Mouse (Mus musculus) embryonic facial prominence, embryonic 11.5 days (tissue): ENCODE measurements around the gene Cacfd1. TPM values are rescaled to one million over a fixed set of nuclear protein-coding genes. Genes with fewer than 3 reads are reported as not detected.

Source experiments
- ATAC-seq: fragments of 200-750 bp; cut with Nextera tagmentation; replicated peaks from 2 replicates; pipeline ENCODE4 v1.8.0; 2017; ENCODE audit warnings: low read depth; ENCODE audit not compliant: insufficient number of reproducible peaks, low FRiP score, low TSS enrichment
- DNase-seq: peaks from one replicate; pipeline ENCODE4 v3.0.0-alpha.2; 2015; ENCODE audit warnings: low spot score
- H3K27ac ChIP-seq: fragments of 300-500 bp; sonication (generic); replicated peaks from 2 replicates; pipeline ENCODE4 v1.5.1; 2014; ENCODE audit warnings: mild to moderate bottlenecking, low read depth, low read length, control low read depth
- H3K27me3 ChIP-seq: fragments of 300-500 bp; sonication (generic); 2 replicates; pipeline ENCODE4 v1.6.1; 2014; ENCODE audit warnings: mild to moderate bottlenecking, low read length, moderate library complexity, mixed read lengths; ENCODE audit not compliant: control insufficient read depth, insufficient read depth
- H3K36me3 ChIP-seq: fragments of 300-500 bp; sonication (generic); replicated peaks from 2 replicates; pipeline ENCODE4 v1.6.1; 2014; ENCODE audit warnings: low read depth, mild to moderate bottlenecking, low read length, moderate library complexity, mixed read lengths; ENCODE audit not compliant: control insufficient read depth, insufficient read depth
- H3K4me1 ChIP-seq: fragments of 300-500 bp; sonication (generic); 2 replicates; pipeline ENCODE4 v1.6.1; 2014; ENCODE audit warnings: low read length, mixed read lengths; ENCODE audit not compliant: control insufficient read depth, insufficient read depth
- H3K4me2 ChIP-seq: fragments of 300-500 bp; sonication (generic); 2 replicates; pipeline ENCODE4 v1.6.1; 2014; ENCODE audit warnings: low read depth, mild to moderate bottlenecking, control low read depth, low read length, moderate library complexity
- H3K4me3 ChIP-seq: fragments of 300-500 bp; sonication (generic); 2 replicates; pipeline ENCODE4 v1.5.1; 2014; ENCODE audit warnings: low read depth, low read length, control low read depth
- H3K9ac ChIP-seq: fragments of 300-500 bp; sonication (generic); replicated peaks from 2 replicates; pipeline ENCODE4 v1.6.1; 2014; ENCODE audit warnings: mild to moderate bottlenecking, control low read depth, low read length
- H3K9me3 ChIP-seq: fragments of 300-500 bp; sonication (generic); replicated peaks from 2 replicates; pipeline ENCODE4 v1.6.1; 2016; ENCODE audit warnings: mild to moderate bottlenecking, low read length, inconsistent platforms, mixed read lengths; ENCODE audit not compliant: control insufficient read depth
- whole genome bisulfite sequencing: fragments of 180-500 bp; shearing (Covaris S2); extraction: QIAGEN DNeasy Blood & Tissue Kit; methylation state at CpG from one replicate; pipeline ENCODE4 v1.1.7; 2014; 5-methylcytosine and 5-hydroxymethylcytosine counted together
- polyA plus RNA-seq: library from polyadenylated mRNA; unstranded; fragments of >200 nt; fragmentation: Nextera tagmentation; extraction: Ambion mirVana; gene quantifications from 2 replicates; pipeline ENCODE4 v1.2.1, GENCODE M21; 2014

The Cacfd1 gene
- polyA plus RNA-seq, result 66.2 and 68.9 TPM in 2 replicates

- Histone ChIP-seq H3K4me3 (peak within 1 kb of the TSS; percentile 81), H3K4me1 (no peaks in the 10 kb centered on the region), H3K27ac (peak within 1 kb of the TSS; percentile 62; the same call in 1 of the 2 replicates), H3K9ac (peak within 1 kb of the TSS; percentile 94), H3K4me2 (peak within 1 kb of the TSS; percentile 77), H3K27me3 (no peaks in the 10 kb centered on the region), H3K36me3 (no peaks in the 10 kb centered on the region; the same call in 1 of the 2 replicates), H3K9me3 (no peaks in the 10 kb centered on the region)
- DNase-seq (peak; percentile 93), ATAC-seq (peak; percentile 93)
- under 1% methylated on average over 43 of the region's 43 CpGs for WGBS
These were observed at the start of gene Cacfd1 for GRCm38 (mm10) chr2:27009714-27010244. Gene Cacfd1, plus strand, starts transcription at chr2:27009926.

GRCm38 (mm10) chr2:26960756-26961155 is 49.0 kb upstream of the Cacfd1 start:
- H3K27ac ChIP-seq, result no peak overlapping the region
- no peak overlapping the region for H3K4me3 ChIP-seq
- WGBS, result 81% methylated on average over 4 of the region's 4 CpGs
- ATAC-seq, result no peak
- H3K27me3 ChIP-seq, result no peaks in the 10 kb centered on the region
- peaks cover 5% of the 10 kb centered on the region for H3K36me3 ChIP-seq
- no peaks in the 10 kb centered on the region for H3K9me3 ChIP-seq
- H3K9ac ChIP-seq, result no peak overlapping the region
- H3K4me2 ChIP-seq, result no peak overlapping the region
- DNase-seq, result no peak
- no peaks in the 10 kb centered on the region; the same call in 1 of the 2 replicates for H3K4me1 ChIP-seq

- ATAC-seq (peak; percentile 94), DNase-seq (peak; percentile 96)
- Histone ChIP-seq H3K4me1 (no peaks in the 10 kb centered on the region; the same call in 1 of the 2 replicates), H3K9ac (peak within 1 kb of the TSS; percentile 88), H3K36me3 (no peaks in the 10 kb centered on the region; the same call in 1 of the 2 replicates), H3K27ac (peak within 1 kb of the TSS; percentile 98), H3K4me3 (peak within 1 kb of the TSS; percentile 80), H3K9me3 (no peaks in the 10 kb centered on the region), H3K27me3 (no peaks in the 10 kb centered on the region), H3K4me2 (peak within 1 kb of the TSS; percentile 53)
- under 1% methylated on average over 50 of the region's 50 CpGs for WGBS
These were observed 45.6 kb upstream of the Cacfd1 start, which contains the start of gene Rexo4 for GRCm38 (mm10) chr2:26963923-26964723. Gene Rexo4, minus strand, starts transcription at chr2:26964386.

GRCm38 (mm10) chr2:26964724-26965370 is 44.9 kb upstream of the Cacfd1 start:
- Histone ChIP-seq H3K36me3 (no peaks in the 10 kb centered on the region; the same call in 1 of the 2 replicates), H3K4me2 (peak overlapping the region; percentile 53), H3K27me3 (no peaks in the 10 kb centered on the region), H3K9me3 (no peaks in the 10 kb centered on the region), H3K4me1 (no peaks in the 10 kb centered on the region; the same call in 1 of the 2 replicates), H3K4me3 (peak overlapping the region; percentile 80), H3K9ac (peak overlapping the region; percentile 88), H3K27ac (peak overlapping the region; percentile 98; the same call in 1 of the 2 replicates)
- WGBS, result 18% methylated on average over 14 of the region's 14 CpGs
- no peak; the same call in 1 of the 2 replicates for ATAC-seq
- DNase-seq, result no peak

GRCm38 (mm10) chr2:26967262-26967661 is 42.5 kb upstream of the Cacfd1 start:
- no peak overlapping the region for H3K4me3 ChIP-seq
- DNase-seq, result no peak
- WGBS, result 77% methylated on average over 2 of the region's 2 CpGs
- no peak overlapping the region for H3K9ac ChIP-seq
- no peaks in the 10 kb centered on the region; the same call in 1 of the 2 replicates for H3K4me1 ChIP-seq
- H3K27me3 ChIP-seq, result no peaks in the 10 kb centered on the region
- H3K9me3 ChIP-seq, result no peaks in the 10 kb centered on the region
- H3K4me2 ChIP-seq, result no peak overlapping the region
- ATAC-seq, result no peak
- no peak overlapping the region for H3K27ac ChIP-seq
- no peaks in the 10 kb centered on the region for H3K36me3 ChIP-seq

- H3K4me2 ChIP-seq, result no peak within 1 kb of the TSS
These were observed 36.6 kb upstream of the Cacfd1 start, which contains the start of gene Adamts13 for GRCm38 (mm10) chr2:26973116-26973515. Gene Adamts13, plus strand, starts transcription at chr2:26973416.

GRCm38 (mm10) chr2:26973960-26974359 is 35.8 kb upstream of the Cacfd1 start:
- H3K4me1 ChIP-seq, result no peaks in the 10 kb centered on the region
- WGBS, result 36% methylated on average over 4 of the region's 4 CpGs
- no peak overlapping the region for H3K4me2 ChIP-seq
- no peaks in the 10 kb centered on the region for H3K27me3 ChIP-seq
- no peaks in the 10 kb centered on the region for H3K9me3 ChIP-seq
- no peaks in the 10 kb centered on the region for H3K36me3 ChIP-seq
- ATAC-seq (no peak), DNase-seq (no peak)
- no peak overlapping the region for H3K4me3 ChIP-seq
- no peak overlapping the region for H3K9ac ChIP-seq
- H3K27ac ChIP-seq, result no peak overlapping the region

More at GRCm38 (mm10) chr2:26973116-26973515, 36.6 kb upstream of the Cacfd1 start, which contains the start of gene Adamts13:
- WGBS, result 79% methylated on average over 3 of the region's 3 CpGs
- Histone ChIP-seq H3K9me3 (no peaks in the 10 kb centered on the region), H3K27ac (no peak within 1 kb of the TSS), H3K36me3 (no peaks in the 10 kb centered on the region), H3K4me3 (no peak within 1 kb of the TSS), H3K27me3 (no peaks in the 10 kb centered on the region), H3K4me1 (no peaks in the 10 kb centered on the region), H3K9ac (no peak within 1 kb of the TSS)
- DNase-seq (no peak), ATAC-seq (no peak)
